Mouse (Mus musculus) liver, embryonic 15.5 days (tissue): ENCODE data around the gene Plpp4. TPM values are rescaled to one million over a fixed set of nuclear protein-coding genes. Genes with fewer than 3 reads are reported as not detected.

Experiments used
- ATAC-seq: fragments of 200-750 bp; cut with Nextera tagmentation; 2 replicates; pipeline ENCODE4 v1.8.0; 2017; ENCODE audit warnings: moderate number of reproducible peaks, mild to moderate bottlenecking, moderate library complexity; ENCODE audit not compliant: insufficient read depth
- H3K27ac ChIP-seq: fragments of 300-500 bp; sonication (generic); replicated peaks from 2 replicates; pipeline ENCODE4 v1.5.1; 2015; ENCODE audit warnings: mild to moderate bottlenecking, inconsistent platforms
- H3K27me3 ChIP-seq: fragments of 300-500 bp; sonication (generic); 2 replicates; pipeline ENCODE4 v1.6.1; 2015; ENCODE audit warnings: mild to moderate bottlenecking, inconsistent platforms
- H3K36me3 ChIP-seq: fragments of 300-500 bp; sonication (generic); replicated peaks from 2 replicates; pipeline ENCODE4 v1.6.1; 2015; ENCODE audit warnings: moderate library complexity, mild to moderate bottlenecking, inconsistent platforms
- H3K4me1 ChIP-seq: fragments of 300-500 bp; sonication (generic); replicated peaks from 2 replicates; pipeline ENCODE4 v1.6.1; 2015; ENCODE audit warnings: inconsistent platforms
- H3K4me2 ChIP-seq: fragments of 300-500 bp; sonication (generic); 2 replicates; pipeline ENCODE4 v1.6.1; 2015; ENCODE audit warnings: moderate library complexity, mild to moderate bottlenecking, inconsistent platforms
- H3K4me3 ChIP-seq: fragments of 300-500 bp; sonication (generic); replicated peaks from 2 replicates; pipeline ENCODE4 v1.5.1; 2015; ENCODE audit warnings: mild to moderate bottlenecking, inconsistent platforms
- H3K9ac ChIP-seq: fragments of 300-500 bp; sonication (generic); 2 replicates; pipeline ENCODE4 v1.6.1; 2015; ENCODE audit warnings: moderate library complexity, mild to moderate bottlenecking, inconsistent platforms
- H3K9me3 ChIP-seq: fragments of 300-500 bp; sonication (generic); replicated peaks from 2 replicates; pipeline ENCODE4 v1.6.1; 2016; ENCODE audit warnings: inconsistent platforms
- WGBS: fragments of 180-500 bp; shearing (Covaris S2); methylation state at CpG from one replicate; pipeline ENCODE4 v1.1.7; 2015; ENCODE audit warnings: mixed read lengths; ENCODE audit not compliant: insufficient replicate concordance; 5-methylcytosine and 5-hydroxymethylcytosine counted together
- polyA plus RNA-seq: library from polyadenylated mRNA; unstranded; fragments of >200 nt; fragmentation: Nextera tagmentation; extraction: Ambion mirVana; gene quantifications from 2 replicates; pipeline ENCODE4 v1.2.1, GENCODE M21; 2015

The Plpp4 gene
- polyA plus RNA-seq, 1 experiment from 2014 or later, result not detected

- Histone ChIP-seq H3K27ac (no peak overlapping the region), H3K4me3 (no peak overlapping the region), H3K9ac (no peak overlapping the region), H3K4me1 (no peaks in the 10 kb centered on the region), H3K9me3 (no peaks in the 10 kb centered on the region), H3K4me2 (no peak overlapping the region), H3K36me3 (no peaks in the 10 kb centered on the region), H3K27me3 (peaks cover 35% of the 10 kb centered on the region)
- 10% methylated on average over 13 of the region's 13 CpGs for WGBS
- no peak for ATAC-seq
Observed at GRCm38 (mm10) chr7:129257374-129258018, 665 bp downstream of the Plpp4 start.

- 63% methylated on average over 7 of the region's 7 CpGs for WGBS
- peaks cover 35% of the 10 kb centered on the region for H3K27me3 ChIP-seq
- ATAC-seq, result no peak
- H3K36me3 ChIP-seq, result no peaks in the 10 kb centered on the region
- no peak overlapping the region for H3K4me3 ChIP-seq
- H3K9me3 ChIP-seq, result no peaks in the 10 kb centered on the region
- no peak overlapping the region for H3K9ac ChIP-seq
- no peak overlapping the region for H3K27ac ChIP-seq
- no peaks in the 10 kb centered on the region for H3K4me1 ChIP-seq
- H3K4me2 ChIP-seq, result no peak overlapping the region
Observed at GRCm38 (mm10) chr7:129258331-129258730, 1.5 kb downstream of the Plpp4 start.

- no peak overlapping the region for H3K27ac ChIP-seq
- H3K36me3 ChIP-seq, result no peaks in the 10 kb centered on the region
- no peak overlapping the region for H3K4me2 ChIP-seq
- no peaks in the 10 kb centered on the region for H3K9me3 ChIP-seq
- H3K9ac ChIP-seq, result no peak overlapping the region
- H3K4me1 ChIP-seq, result no peaks in the 10 kb centered on the region
- no peak for ATAC-seq
- no peak overlapping the region for H3K4me3 ChIP-seq
- H3K27me3 ChIP-seq, result peaks cover 35% of the 10 kb centered on the region
- WGBS, result 53% methylated on average over 6 of the region's 6 CpGs
Observed at GRCm38 (mm10) chr7:129259195-129259594, 2.4 kb downstream of the Plpp4 start.

GRCm38 (mm10) chr7:129273867-129274266 is 17.0 kb downstream of the Plpp4 start:
- Histone ChIP-seq H3K4me3 (no peak overlapping the region), H3K4me2 (no peak overlapping the region), H3K36me3 (no peaks in the 10 kb centered on the region), H3K27ac (no peak overlapping the region), H3K4me1 (no peaks in the 10 kb centered on the region), H3K9me3 (no peaks in the 10 kb centered on the region), H3K27me3 (no peaks in the 10 kb centered on the region), H3K9ac (no peak overlapping the region)
- 78% methylated on average over 4 of the region's 4 CpGs for WGBS
- no peak for ATAC-seq

- Histone ChIP-seq H3K36me3 (no peaks in the 10 kb centered on the region), H3K4me2 (no peak overlapping the region)
- 56% methylated on average over 5 of the region's 5 CpGs for WGBS
Observed at GRCm38 (mm10) chr7:129274726-129275125, 17.9 kb downstream of the Plpp4 start.

GRCm38 (mm10) chr7:129277751-129278150 is 20.9 kb downstream of the Plpp4 start:
- no peaks in the 10 kb centered on the region for H3K4me1 ChIP-seq
- ATAC-seq, result no peak
- 64% methylated on average over 5 of the region's 5 CpGs for WGBS
- H3K4me2 ChIP-seq, result no peak overlapping the region
- H3K27ac ChIP-seq, result no peak overlapping the region
- H3K4me3 ChIP-seq, result no peak overlapping the region
- H3K9ac ChIP-seq, result no peak overlapping the region
- H3K9me3 ChIP-seq, result no peaks in the 10 kb centered on the region
- H3K36me3 ChIP-seq, result no peaks in the 10 kb centered on the region
- H3K27me3 ChIP-seq, result no peaks in the 10 kb centered on the region

More at GRCm38 (mm10) chr7:129274726-129275125, 17.9 kb downstream of the Plpp4 start:
- H3K4me3 ChIP-seq, result no peak overlapping the region
- no peaks in the 10 kb centered on the region for H3K9me3 ChIP-seq
- H3K27ac ChIP-seq, result no peak overlapping the region
- H3K9ac ChIP-seq, result no peak overlapping the region
- ATAC-seq, result no peak
- no peaks in the 10 kb centered on the region for H3K4me1 ChIP-seq
- H3K27me3 ChIP-seq, result no peaks in the 10 kb centered on the region

GRCm38 (mm10) chr7:129278801-129279200 is 22.0 kb downstream of the Plpp4 start:
- no peak for ATAC-seq
- Histone ChIP-seq H3K27me3 (no peaks in the 10 kb centered on the region), H3K4me2 (no peak overlapping the region), H3K4me3 (no peak overlapping the region), H3K27ac (no peak overlapping the region), H3K36me3 (no peaks in the 10 kb centered on the region), H3K9me3 (no peaks in the 10 kb centered on the region), H3K9ac (no peak overlapping the region), H3K4me1 (no peaks in the 10 kb centered on the region)
- WGBS, result 62% methylated on average over 4 of the region's 4 CpGs

GRCm38 (mm10) chr7:129279261-129279660 is 22.4 kb downstream of the Plpp4 start:
- Histone ChIP-seq H3K9me3 (no peaks in the 10 kb centered on the region), H3K27me3 (no peaks in the 10 kb centered on the region), H3K4me2 (no peak overlapping the region), H3K4me1 (no peaks in the 10 kb centered on the region), H3K9ac (no peak overlapping the region), H3K27ac (no peak overlapping the region), H3K36me3 (no peaks in the 10 kb centered on the region), H3K4me3 (no peak overlapping the region)
- WGBS, result 52% methylated on average over 4 of the region's 4 CpGs
- ATAC-seq, result no peak

GRCm38 (mm10) chr7:129281966-129282365 is 25.1 kb downstream of the Plpp4 start:
- Histone ChIP-seq H3K4me1 (no peaks in the 10 kb centered on the region), H3K9me3 (no peaks in the 10 kb centered on the region), H3K4me3 (no peak overlapping the region), H3K36me3 (no peaks in the 10 kb centered on the region), H3K27me3 (no peaks in the 10 kb centered on the region), H3K9ac (no peak overlapping the region), H3K27ac (no peak overlapping the region), H3K4me2 (no peak overlapping the region)
- WGBS, result 67% methylated on average over 4 of the region's 4 CpGs
- ATAC-seq, result no peak

GRCm38 (mm10) chr7:129285186-129285868 is 28.5 kb downstream of the Plpp4 start:
- ATAC-seq, result no peak
- H3K9ac ChIP-seq, result no peak overlapping the region
- no peak overlapping the region for H3K4me2 ChIP-seq
- no peaks in the 10 kb centered on the region for H3K27me3 ChIP-seq
- H3K27ac ChIP-seq, result no peak overlapping the region
- no peaks in the 10 kb centered on the region for H3K9me3 ChIP-seq
- no peaks in the 10 kb centered on the region for H3K36me3 ChIP-seq
- 44% methylated on average over 7 of the region's 7 CpGs for WGBS
- H3K4me3 ChIP-seq, result no peak overlapping the region
- H3K4me1 ChIP-seq, result no peaks in the 10 kb centered on the region

- Histone ChIP-seq H3K4me2 (no peak overlapping the region), H3K27ac (no peak overlapping the region), H3K27me3 (no peaks in the 10 kb centered on the region), H3K4me1 (no peaks in the 10 kb centered on the region), H3K9ac (no peak overlapping the region), H3K9me3 (no peaks in the 10 kb centered on the region), H3K4me3 (no peak overlapping the region), H3K36me3 (no peaks in the 10 kb centered on the region)
- no peak for ATAC-seq
- WGBS, result 87% methylated on average over 1 of the region's 1 CpGs
Observed at GRCm38 (mm10) chr7:129293211-129293610, 36.4 kb downstream of the Plpp4 start.
